Mouse (Mus musculus) adrenal gland, postnatal 25 days (tissue): ENCODE measurements around the gene Crtc1. TPM values are rescaled to one million over a fixed set of nuclear protein-coding genes. Genes with fewer than 3 reads are reported as not detected.

Experiments used
- DNase-seq: peaks from one replicate; pipeline ENCODE4 v3.0.0; 2021; ENCODE audit warnings: mixed read lengths
- long read RNA-seq: library from polyadenylated mRNA; stranded (forward); transcript quantifications from one replicate; pipeline ENCODE4 v2.0.0, GENCODE M21; 2021
- total RNA-seq: library from RNA; stranded (reverse); gene quantifications from 2 replicates; pipeline ENCODE4 v1.2.3, GENCODE M21; 2021

Crtc1 gene
- 23.9 and 28.8 TPM in 2 replicates for total RNA-seq
- long read RNA-seq, partial matches to known transcripts: 0 of 16 reads
- long read RNA-seq, other reads (novel, unspliced or antisense): 14 of 16 reads

DNA sequence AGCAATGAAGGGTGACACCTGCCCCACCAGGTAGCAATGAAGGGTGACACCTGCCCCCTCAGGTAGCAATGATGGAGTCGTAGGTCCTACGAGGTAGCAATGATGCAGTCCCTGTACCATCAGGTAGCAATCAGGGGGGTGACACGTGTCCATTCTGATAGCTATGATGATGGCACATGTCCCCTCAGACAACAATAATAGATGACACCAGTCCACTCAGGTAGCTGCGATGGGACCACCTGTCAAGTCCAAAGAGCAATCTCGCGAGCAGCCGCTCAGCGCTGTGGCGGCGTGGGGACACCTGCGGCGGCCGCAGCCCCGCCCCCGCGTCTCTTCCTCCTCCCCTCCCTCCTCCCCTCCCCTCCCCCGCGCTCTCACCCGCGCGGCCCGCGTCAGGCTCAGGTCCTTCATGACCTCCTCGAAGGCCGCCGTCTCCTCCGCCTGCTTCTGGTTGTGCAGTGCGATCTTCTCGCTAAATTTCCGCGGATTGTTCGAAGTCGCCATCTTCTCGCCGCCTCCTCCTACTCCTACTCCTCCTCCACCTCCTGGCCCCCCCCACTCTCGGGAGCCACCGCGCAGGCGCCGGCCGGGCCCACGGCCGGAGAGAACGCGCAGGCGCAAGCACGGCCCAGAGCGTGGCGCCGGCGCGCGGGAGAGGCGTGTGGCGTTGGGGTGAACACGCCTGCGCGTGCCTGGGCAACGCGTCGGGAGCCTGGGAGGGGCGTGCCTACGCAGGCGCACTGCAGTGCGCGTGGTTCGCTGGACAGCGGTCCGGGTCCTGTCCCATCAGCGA, at the start of gene Crtc1:
TSS of gene Crtc1 (minus strand) at position 525 of the 793 bp plus-strand sequence.
- DNase-seq: peak; percentile 98

DNA sequence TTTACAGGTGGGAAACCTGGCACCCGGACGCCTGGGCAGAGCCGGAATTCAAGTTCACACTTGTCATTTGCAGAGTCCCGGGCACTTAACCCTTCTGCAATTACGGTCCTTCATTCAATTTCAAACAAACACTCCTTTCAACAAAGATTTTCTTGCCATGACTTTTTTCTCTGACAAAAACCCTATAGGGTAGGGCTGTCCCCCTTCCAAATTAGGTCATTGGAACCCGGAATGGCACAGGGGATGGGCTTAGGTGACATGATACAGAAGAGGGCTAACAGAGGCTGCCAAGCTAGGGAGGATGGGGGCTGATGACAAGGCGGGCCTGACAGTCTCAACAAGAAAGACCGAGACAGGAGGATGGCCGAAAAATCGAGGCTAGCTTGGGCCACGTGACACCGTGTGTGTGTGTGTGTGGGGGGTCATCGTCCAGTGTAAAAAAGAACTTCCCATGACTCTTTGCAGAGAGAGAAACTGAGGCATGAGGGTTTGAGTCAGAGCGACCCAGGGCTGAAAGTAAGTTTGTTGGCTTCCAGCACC, 49.6 kb upstream of the Crtc1 start:
- DNase-seq: no peak

DNA sequence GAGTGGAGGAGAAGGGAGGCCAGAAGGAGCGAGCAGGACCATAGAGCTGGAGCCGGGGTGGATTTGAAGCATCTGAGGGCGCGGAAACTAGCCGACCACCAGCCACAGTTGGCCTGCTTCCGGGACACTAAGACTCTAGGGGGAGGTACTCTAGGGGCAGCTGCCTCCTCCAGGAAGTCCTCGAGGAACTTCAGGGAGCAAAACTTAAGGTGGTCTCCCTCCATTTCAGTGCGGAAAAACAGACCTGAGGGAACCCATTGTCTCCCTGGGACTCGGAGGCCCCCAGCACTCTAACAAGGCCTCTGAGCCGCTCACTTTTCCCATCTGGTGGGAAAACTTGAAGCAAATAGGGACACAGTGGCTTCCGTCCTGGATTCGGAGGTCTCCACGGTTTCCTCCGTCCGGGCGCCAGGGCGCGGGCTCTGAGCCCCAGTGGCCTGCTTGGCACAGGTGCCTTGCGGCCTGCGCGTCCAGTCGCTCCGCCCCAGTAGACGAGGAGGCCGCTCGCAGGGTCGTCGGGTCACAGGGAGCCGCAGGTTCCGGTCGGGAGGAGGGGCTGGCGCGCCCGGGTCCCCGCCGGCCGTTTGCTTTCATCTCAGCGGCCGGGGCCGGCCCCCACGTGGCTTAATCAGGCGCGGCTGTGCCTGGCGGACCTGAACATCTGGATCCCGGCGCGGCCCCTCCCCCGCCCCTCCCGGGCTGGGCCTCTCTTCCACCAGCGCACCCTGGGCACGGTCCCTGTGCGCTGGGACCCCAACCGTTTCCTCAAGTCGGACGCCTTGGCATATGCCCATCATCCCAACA, 48.8 kb upstream of the Crtc1 start:
- DNase-seq: peak; percentile 30

DNA sequence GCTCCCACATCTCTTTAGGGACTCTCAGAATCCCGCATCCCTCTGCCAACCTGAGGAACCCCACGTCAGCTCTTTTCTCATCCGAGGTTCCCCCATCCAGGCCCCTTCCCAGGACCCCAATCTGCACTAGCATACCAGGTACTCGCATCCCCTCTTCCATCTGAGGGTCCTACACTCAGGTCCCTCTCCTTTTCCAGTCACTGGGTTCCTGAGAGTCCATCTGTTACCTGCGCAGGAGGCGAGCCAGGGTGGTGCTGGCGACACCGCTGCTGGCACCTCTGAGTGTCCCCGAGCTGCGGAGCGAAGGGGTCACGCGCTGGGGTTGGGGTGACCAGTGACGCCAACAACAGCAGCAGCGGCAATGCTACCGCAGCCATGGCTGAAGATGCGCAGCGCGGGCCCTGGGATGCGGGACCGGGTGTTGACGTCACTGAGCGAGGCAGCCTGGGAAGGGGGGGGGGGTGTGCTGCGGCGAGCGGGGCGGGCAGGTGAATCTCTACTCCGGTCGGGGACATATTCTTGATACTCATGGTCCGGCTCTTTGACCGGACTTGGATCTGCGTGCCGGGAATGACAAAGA, 47.7 kb upstream of the Crtc1 start, which contains the start of gene Tmem59l:
TSS of gene Tmem59l (minus strand) at position 418 of the 580 bp plus-strand sequence.
- DNase-seq: no peak

DNA sequence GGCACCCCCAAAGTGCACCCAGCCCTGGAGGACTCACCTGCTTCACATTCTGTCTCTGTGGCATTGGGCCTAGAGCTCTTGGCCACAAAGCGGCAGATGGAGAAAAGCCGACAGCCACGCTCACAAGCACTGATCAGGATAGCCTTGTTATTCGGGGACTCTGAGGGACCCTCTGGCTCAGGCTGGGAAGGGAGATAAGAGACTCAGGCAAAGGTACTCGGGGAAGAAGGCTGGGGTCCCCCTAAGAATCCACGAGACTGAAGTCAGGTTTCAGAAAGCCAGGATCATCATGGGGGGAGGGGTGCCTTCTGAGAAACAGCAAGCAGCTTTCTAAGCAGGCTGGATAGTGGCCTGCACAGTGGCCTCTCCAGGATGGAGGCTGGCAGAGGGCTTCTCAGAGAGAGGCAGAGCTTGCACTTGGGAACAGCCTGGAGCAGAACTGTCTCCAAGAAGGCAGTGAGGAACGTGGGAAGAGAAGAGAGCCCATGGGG, 46.9 kb upstream of the Crtc1 start:
- no peak for DNase-seq

DNA sequence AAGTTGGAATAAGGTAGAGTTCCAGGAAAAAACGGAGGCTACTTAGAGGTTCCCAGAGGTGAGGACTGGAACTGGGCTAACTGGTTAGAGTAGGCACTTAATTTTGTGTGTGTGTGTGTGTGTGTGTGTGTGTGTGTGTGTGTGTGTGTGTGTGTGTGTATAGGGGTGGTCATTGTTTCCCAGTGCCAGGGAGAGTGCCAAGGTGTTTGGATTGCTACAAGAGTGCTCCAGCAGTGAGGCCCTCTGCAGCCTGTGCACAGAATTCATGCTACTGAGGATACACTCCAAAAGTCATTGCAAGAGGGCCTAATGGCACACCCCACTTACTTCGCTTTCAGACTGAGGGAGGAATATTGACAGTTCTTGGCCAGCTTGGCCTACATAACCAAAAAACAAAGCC, 43.6 kb upstream of the Crtc1 start:
- DNase-seq: no peak

DNA sequence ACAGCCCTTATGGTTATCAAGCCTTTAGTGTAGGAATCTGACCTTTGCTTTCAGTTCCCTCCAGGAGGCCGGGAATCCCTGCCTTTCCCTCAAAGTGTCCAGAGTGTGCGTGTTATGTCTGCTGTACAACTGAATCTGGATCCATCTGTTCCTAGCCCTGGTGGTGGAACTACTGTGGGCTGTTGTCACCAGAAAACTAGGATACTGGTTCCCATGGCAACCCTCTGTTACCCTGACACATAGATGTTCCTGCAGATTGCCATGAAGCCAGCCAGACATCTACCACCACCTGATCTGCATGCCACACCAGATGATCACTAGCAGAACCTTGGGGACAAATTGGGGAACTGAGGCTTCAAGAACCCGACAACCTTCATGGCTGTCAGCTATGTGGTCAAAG, 42.5 kb upstream of the Crtc1 start:
- DNase-seq: no peak

DNA sequence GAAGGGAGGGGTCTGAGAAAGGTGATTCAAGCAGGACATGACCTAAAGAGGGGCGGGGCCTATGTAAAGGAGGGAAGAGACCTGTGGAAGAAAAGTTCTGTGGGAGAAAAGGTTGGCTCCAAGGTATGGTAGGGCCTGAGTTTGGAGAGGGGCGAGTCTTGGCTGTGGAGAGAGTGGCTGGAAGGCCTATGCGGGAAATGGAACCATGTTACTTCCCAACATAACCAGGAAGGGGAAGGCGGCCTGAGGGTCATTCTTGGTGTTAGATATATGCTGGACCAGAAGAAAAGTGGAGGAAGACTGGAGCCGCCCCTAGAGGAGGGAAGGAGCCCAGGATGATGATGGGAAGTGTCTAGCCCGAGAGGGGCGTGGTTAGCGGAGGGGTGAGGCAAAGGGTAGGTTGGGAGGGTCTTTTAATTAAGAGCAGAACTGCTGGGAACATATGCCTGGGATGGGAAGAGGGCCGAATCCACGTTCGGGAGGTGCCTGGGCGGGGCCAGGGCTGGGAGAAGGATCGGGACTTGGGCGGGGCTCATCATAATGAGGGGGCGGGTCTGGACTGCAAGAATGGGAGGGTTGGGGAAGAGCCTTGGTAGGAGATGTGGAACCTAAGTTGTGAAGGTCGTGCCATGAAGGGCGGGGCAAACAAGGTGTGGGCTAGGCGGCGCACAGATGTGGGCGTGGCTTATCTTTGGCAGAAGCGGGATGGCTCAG, 38.0 kb upstream of the Crtc1 start:
- DNase-seq: no peak

DNA sequence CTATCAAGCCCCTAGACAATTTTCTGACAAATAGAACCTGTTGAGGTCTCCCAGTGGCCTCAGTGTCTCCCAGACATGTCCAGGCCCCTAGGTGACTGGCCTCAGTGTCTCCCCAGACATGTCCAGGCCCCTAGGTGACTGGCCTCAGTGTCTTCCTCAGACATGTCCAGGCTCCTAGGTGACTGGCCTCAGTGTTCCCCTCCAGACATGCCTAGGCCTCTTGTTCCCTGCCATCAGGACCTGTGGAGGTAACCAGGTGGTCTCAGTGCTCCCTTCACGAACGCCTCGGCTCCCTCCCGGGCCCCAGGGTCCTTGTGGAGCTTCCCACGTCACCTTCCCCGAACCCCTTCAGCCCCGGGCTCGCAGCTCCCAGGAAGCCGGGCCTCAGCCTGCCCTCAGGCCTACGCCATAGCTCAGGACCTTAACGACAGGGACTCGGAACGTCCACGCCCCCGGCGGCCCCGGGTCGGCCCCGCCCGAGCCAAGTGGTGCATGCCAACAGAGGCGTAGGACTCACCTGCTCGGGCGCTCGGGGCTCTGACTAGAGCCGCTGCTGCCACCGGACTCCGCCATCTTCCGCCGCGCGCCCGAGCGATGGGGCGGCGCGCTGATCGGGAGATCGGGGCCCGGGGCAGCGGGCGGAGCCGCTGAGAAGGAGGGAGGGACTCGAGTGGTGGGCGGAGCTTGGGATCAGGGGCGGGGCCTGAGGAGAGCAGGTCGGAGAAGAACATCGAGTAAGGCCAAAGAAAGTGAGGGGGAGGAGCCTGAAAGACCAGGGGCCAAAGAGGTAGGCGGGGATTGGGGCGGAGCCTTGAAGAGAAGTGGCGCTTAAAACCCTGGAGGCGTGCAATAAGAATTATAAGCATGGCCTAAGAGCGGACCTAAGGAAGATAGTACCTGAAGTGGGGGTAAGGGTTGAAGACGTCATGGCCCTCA, 37.2 kb upstream of the Crtc1 start, which contains the start of gene Klhl26:
TSS of gene Klhl26 (minus strand) at position 636 of the 936 bp plus-strand sequence.
- DNase-seq: peak; percentile 96

DNA sequence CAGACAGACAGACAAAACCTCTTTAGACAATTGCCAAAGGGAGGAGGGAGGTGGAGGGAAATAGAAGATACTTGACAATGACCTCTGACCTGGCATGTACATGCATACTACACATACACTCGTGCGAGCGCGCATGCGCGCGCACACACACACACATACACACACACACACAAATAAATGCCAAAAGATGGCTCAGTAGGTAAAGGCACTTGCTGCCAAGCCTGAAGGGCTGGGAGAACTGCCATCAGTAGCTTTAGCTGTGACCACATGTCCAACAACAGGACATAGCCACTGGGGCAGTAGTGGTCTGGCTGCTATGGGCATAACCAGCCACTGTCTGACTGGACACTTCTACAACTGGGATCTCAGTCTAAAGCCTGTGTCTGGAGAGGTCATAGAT, 32.5 kb upstream of the Crtc1 start:
- no peak for DNase-seq

DNA sequence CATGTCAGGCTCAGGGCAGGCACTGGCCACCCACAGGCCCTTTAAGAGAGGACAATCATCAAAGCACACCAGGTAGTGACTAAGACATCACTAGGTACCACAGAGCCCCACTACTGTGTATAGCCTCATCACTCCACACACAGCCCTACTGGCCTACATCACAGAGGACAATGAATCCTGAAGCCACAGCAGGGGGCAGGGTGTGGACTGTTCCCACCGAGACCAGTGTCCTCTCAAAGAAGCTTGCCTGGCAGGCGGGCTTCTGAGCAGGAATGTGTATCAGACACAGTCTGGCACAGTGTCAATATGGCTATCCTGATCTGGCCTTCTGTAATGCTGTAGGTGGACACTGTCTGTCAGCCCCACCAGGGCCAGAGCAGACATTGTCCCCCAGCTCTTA, 30.6 kb upstream of the Crtc1 start:
- no peak for DNase-seq

DNA sequence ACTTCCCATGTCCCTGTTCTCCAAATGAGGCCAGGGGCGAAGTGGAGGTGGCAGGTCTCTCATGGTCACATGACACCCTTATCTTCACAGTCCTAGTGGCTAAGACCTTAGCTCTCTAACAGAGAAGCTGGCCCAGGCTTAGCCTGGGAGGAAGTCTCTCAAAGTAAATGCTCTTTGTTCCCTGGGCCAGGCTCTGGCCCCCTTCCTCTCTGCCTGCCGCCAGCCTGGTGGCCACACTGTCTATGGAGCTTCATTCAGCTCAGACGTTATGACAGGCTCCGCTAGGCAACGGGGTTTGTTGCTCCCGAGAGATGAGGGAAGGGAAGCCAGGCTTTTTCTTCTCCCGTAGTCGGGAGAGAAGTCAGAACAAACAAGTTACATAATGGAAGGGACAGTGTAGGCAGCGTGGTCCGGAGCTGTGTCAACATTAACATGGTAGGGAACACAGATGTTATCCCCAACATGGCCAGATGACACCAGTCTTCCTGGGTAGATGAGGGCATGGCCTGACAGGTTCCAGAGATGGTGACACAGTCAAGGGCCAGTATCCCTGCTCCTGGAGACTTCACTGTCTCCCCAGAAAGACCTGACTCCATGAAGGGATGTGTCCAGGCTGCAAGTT, 30.0 kb upstream of the Crtc1 start:
- no peak for DNase-seq

DNA sequence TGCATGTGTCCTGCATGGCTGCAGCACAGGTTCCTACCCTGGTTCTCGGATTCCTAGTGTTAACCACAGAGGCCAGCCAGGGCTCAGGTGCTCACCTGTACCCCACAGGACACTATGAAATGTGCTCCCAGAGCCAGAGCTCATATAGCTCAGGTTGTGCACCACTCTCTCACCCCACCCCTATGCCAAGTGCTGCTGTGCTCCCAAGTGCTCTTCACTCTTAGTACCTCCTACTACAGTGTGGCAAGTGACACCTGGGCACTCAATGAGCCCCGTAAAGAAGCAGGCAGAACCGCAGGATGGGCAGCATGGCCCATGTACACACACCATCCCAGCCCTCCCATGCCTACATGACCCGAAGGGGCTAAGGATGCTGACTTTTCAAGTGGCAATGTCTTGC, 29.4 kb upstream of the Crtc1 start:
- no peak for DNase-seq

DNA sequence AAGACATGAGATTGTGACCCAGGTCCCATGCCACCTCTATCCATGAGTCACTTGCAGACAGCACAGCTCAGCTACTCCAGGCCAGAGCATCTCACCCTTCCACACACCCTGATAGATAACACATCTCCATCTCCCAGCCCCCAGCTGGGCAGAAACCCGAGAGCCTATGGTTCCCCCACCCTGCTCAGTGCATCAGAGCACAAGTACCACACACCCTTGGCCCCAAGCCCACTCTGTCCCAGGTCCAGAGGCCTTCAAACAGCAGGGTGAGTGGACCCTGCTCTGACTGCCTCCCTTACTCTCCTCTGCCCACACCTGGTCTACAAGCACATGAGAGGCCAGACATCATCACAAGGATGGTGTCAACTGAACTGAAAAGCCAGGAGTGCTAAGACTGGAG, 28.5 kb upstream of the Crtc1 start:
- no peak for DNase-seq

DNA sequence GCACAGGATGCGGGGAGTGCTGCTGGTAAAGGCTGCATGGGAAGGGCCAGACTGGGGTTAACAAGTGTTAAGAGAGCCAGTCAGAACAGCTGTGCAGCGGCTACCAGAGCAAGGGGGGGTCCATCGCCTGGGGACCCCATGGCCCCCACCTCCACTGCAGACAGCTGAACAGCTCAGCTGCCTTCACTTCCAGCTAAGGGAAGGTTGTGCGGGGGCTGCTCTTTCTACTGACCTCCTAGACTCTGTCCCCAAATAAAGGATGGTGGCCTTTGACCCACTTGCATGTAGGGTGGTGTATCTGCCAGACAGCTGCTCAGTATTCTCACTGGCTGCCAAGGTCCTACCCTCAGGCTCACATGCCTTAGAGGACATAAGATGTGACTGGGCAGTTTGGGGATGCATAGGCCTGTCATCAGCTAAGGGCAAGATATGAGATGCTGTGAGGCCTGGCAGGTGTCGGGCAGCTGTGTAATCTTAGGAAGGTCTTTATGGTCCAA, 27.9 kb upstream of the Crtc1 start:
- no peak for DNase-seq

DNA sequence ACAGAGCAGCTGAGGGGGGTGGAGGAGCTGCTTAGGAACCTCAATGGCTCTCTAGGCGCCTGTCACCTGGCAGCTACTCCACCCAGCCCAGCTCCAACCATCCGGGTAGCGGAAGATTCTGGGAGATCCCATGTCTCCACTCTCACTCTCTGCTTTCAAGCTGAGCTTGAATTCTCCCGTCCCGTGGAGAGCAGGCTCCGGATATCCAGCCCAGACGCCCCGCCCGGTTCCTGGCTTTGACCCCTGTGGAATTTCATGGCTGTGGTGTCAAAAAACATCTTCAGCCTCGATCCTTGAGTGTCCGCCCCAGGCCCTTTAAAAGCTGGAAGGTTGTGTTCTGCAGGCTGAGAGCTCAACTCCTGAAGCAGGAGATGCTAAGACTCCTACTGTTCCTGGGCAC, 27.4 kb upstream of the Crtc1 start:
- DNase-seq: no peak

DNA sequence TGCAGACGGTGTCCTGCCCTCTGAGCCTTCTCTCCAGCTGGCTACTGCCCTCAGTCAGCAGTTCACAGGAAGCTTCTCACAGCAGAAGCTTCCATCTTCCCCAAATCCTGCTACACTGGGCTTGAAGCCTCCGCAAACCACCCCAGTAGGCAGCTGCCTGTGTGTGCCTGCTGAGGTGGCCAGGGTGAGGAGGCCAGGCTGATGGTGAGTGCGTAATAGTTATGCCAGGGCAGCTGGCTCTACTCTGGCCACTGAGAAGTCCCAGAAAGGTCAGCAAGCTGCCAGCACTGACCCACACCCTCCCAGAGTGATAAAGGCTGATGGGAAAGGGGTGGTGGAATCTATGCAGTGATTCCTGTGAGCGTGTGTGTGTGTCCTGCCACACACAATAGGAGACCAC, 26.9 kb upstream of the Crtc1 start:
- DNase-seq: no peak

DNA sequence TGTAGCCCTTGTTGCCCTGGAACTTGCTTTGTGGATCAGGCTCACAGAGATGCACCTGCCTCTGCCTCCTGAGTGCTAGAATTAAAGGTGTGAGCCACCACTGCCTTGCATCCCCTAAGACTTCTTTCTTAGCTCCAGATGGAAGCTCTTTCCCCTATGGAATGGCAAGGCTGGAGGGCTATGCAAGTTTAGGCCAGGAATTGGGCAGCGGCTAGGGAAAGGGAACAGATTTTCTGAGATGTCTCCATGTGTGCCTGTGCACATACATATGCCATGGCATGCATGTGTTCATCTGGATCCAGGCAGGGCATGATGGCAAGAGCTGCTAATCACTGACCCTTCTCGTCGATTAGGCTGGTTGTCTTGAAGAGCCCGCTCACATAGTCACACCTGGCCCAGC, 26.3 kb upstream of the Crtc1 start:
- no peak for DNase-seq

DNA sequence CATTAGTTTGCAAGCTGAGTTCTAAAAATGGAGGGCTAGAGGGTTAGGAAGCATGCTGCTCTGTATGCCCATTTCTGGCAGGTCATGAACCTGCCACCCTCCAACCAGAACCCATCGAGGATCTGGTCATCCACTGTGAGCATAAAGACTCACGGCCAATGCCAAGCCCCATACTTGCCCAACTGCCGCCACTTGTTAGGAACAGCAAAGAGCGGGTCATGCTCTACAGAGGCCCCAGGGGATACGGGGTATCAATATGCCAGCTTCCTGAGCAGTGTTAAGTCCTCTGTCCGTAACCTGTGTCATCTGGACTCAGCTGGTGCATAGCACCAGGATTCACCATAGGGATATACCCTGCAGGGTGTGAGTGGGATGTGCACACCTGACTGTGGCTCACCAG, 24.8 kb upstream of the Crtc1 start:
- DNase-seq: no peak

DNA sequence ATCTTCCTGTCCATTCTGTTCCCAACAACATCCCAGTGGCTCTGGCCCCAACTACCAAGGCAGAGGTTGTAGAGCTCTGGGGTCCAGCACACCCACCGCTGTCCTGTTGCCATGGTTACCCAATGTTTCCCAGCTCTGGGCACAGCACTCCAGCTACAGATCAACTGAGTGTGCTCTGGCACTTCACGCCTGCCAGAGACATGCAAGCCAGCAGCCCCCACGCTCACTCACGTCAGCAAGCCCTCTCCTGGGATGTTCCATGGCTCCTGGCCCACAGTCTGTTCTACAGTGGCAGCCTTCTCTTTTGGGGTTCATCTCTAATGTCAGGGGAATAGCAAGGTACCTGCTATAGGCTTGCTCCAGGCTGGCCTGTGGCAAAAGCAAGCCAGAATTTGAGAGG, 23.9 kb upstream of the Crtc1 start:
- DNase-seq: no peak
